Mouse (Mus musculus): ENCODE data around the gene Ttc17.

- TF ChIP-seq CTCF (IDR thresholded peaks at IDR 0.05; ENCODE audit: control insufficient read depth, insufficient read depth, insufficient read length) = no peak
- no peak for TF ChIP-seq FOSL1 (IDR thresholded peaks at IDR 0.05; ENCODE audit: insufficient read depth, low read length, poor library complexity, severe bottlenecking)
- TF ChIP-seq MYOD1 (IDR thresholded peaks at IDR 0.05; ENCODE audit: control insufficient read depth, insufficient read length, low read depth) = no peak
- TF ChIP-seq CEBPB (IDR thresholded peaks at IDR 0.05; ENCODE audit: low read depth) = no peak
- TF ChIP-seq USF1 (IDR thresholded peaks at IDR 0.05; ENCODE audit: low read depth) = no peak
Observed at GRCm38 (mm10) chr2:94343290-94344285, 62.9 kb downstream of the Ttc17 start.

Measured in C2C12 (cell line).